Mouse (Mus musculus) CH12.LX (cell line): ENCODE measurements around the gene Fes. TPM values are rescaled to one million over a fixed set of nuclear protein-coding genes. Genes with fewer than 3 reads are reported as not detected.
A peak's percentile ranks its signal among the peaks of the same experiment; 100 is the strongest.

Experiments used
- DNase-seq: peaks from one replicate; pipeline ENCODE4 v3.0.0-alpha.2; 2013; ENCODE audit errors: extremely low read depth
- H3K27ac ChIP-seq: 2 replicates; pipeline ENCODE4 v1.5.1; 2012; ENCODE audit warnings: low read depth, mild to moderate bottlenecking, control low read depth, moderate library complexity; ENCODE audit not compliant: insufficient read depth
- H3K27me3 ChIP-seq: replicated peaks from 2 replicates; pipeline ENCODE3; 2012; ENCODE audit warnings: inconsistent platforms
- H3K36me3 ChIP-seq, 2 experiments: replicated peaks in 1 of 2; 2 replicates each; pipeline versions ENCODE3 to v1.6.1; 2012; ENCODE audit warnings: inconsistent platforms in 1 of 2, low read length in 1 of 2, mild to moderate bottlenecking in 1 of 2, mixed read lengths in 1 of 2, moderate library complexity in 1 of 2; ENCODE audit not compliant: control insufficient read depth in 1 of 2, insufficient read depth in 1 of 2
- H3K4me1 ChIP-seq, 2 experiments: 2 replicates each; pipeline ENCODE4 v1.6.1; 2012; ENCODE audit warnings: inconsistent platforms in 1 of 2, moderate library complexity in 1 of 2; ENCODE audit not compliant: insufficient read depth in 2 of 2, control insufficient read depth in 1 of 2
- H3K4me2 ChIP-seq: 2 replicates; pipeline ENCODE4 v1.6.1; 2012; ENCODE audit warnings: low read depth, mild to moderate bottlenecking, control low read depth; ENCODE audit not compliant: poor library complexity, insufficient read depth, severe bottlenecking
- H3K4me3 ChIP-seq, 3 experiments: fragments of 150-350 bp in 1 of 3; sonication (generic) in 1 of 3; replicated peaks in 1 of 3; 2 replicates each; pipeline versions ENCODE3 to v1.5.1; 2011 to 2012; ENCODE audit warnings: low read depth in 2 of 3, low read length in 2 of 3, mild to moderate bottlenecking in 2 of 3, moderate library complexity in 2 of 3, control low read depth in 1 of 3, improper control_type of control experiment in 1 of 3, inconsistent platforms in 1 of 3, mixed read lengths in 1 of 3; ENCODE audit not compliant: poor library complexity in 1 of 3
- H3K79me2 ChIP-seq: replicated peaks from 2 replicates; pipeline ENCODE4 v1.6.1; 2012; ENCODE audit warnings: mild to moderate bottlenecking, moderate library complexity; ENCODE audit not compliant: control insufficient read depth, poor library complexity, insufficient read depth, severe bottlenecking; ENCODE audit errors: extremely low read depth
- H3K9ac ChIP-seq: 2 replicates; pipeline ENCODE4 v1.6.1; 2012; ENCODE audit warnings: low read depth, mild to moderate bottlenecking, control low read depth, moderate library complexity; ENCODE audit not compliant: insufficient read depth
- H3K9me3 ChIP-seq: replicated peaks from 2 replicates; pipeline ENCODE3; 2012; ENCODE audit warnings: low read length, inconsistent platforms, mixed read lengths
- CTCF ChIP-seq, 2 experiments: IDR thresholded peaks in 1 of 2; conservative IDR thresholded peaks in 1 of 2; 2 replicates each; pipeline ENCODE4 v1.5.1; 2011 to 2012; ENCODE audit warnings: low read depth in 2 of 2, low read length in 2 of 2, improper control_type of control experiment in 1 of 2, inconsistent platforms in 1 of 2, mild to moderate bottlenecking in 1 of 2, moderate library complexity in 1 of 2
- ETS1 ChIP-seq: conservative IDR thresholded peaks from 2 replicates; pipeline ENCODE4 v1.6.1; 2012; ENCODE audit warnings: low read depth, mild to moderate bottlenecking, inconsistent platforms, low read length, improper control_type of control experiment, moderate library complexity
- MAZ ChIP-seq: IDR thresholded peaks from 2 replicates; pipeline ENCODE4 v1.6.1; 2012; ENCODE audit warnings: low read depth, mild to moderate bottlenecking, inconsistent platforms, low read length, improper control_type of control experiment, moderate library complexity
- NELFE ChIP-seq: IDR thresholded peaks from 2 replicates; pipeline ENCODE4 v1.6.1; 2011; ENCODE audit warnings: low read depth, low read length, improper control_type of control experiment
- USF1 ChIP-seq: IDR thresholded peaks from 2 replicates; pipeline ENCODE4 v1.6.1; 2014; ENCODE audit warnings: low read depth, mild to moderate bottlenecking, inconsistent platforms, low read length, improper control_type of control experiment
- ZMIZ1 ChIP-seq: IDR thresholded peaks from 2 replicates; pipeline ENCODE4 v1.6.1; 2012; ENCODE audit warnings: low read depth, mild to moderate bottlenecking, inconsistent platforms, low read length, improper control_type of control experiment
- dilution Hi-C: fragments of 300-500 bp; cut with MboI; formaldehyde crosslinking; loops from 2 replicates; pipeline ENCODE4 v1.14.3; 2020; ENCODE audit warnings: low sequenced_read_pairs; ENCODE audit not compliant: extremely low pct_unique_long_range_greater_than_20kb, extremely low pct_ligation_motif_present
- in situ Hi-C: fragments of 300-500 bp; cut with MboI; formaldehyde crosslinking; loops from 3 replicates; pipeline ENCODE4 v1.14.3; 2019; ENCODE audit warnings: low sequenced_read_pairs, low pct_ligation_motif_present, low pct_unique_long_range_greater_than_20kb, mixed read lengths
- polyA plus RNA-seq: library from polyadenylated mRNA; unstranded; fragments of >175 nt; gene quantifications from 2 replicates; pipeline ENCODE4 v1.2.1, GENCODE M21; 2012; ENCODE audit warnings: low read depth; ENCODE audit not compliant: insufficient read length
- total RNA-seq, 2 experiments: library from RNA; depleted of rRNA; stranded (reverse); fragments of 300-350 nt in 1 of 2; fragments of >200 nt in 1 of 2; gene quantifications; 2 replicates each; pipeline ENCODE4 v1.2.3; 2012 to 2014

Gene Fes
- total and polyA plus RNA-seq, 3 experiments: 4.3 to 11.7 (median 9.8) TPM

GRCm38 (mm10) chr7:80400099-80400498, 12.4 kb upstream of the Fes start:
- in situ Hi-C loops (no loop called here), dilution Hi-C loops (no loop called here)
- DNase-seq: no peak
- H3K9me3 ChIP-seq: no peaks in the 10 kb centered on the region
- H3K4me1 ChIP-seq: peaks cover 17 to 53% of the 10 kb centered on the region in 2 experiments
- H3K27me3 ChIP-seq: no peaks in the 10 kb centered on the region
- H3K4me3 ChIP-seq: peak overlapping the region in 1 of 3 experiments; percentile 13
- TF ChIP-seq ETS1 (no peak), USF1 (no peak)
- no peak overlapping the region for H3K27ac ChIP-seq
- peak overlapping the region; percentile 79; the same call in 1 of the 2 replicates for H3K4me2 ChIP-seq
- peaks cover 22 to 36% of the 10 kb centered on the region in 2 experiments for H3K36me3 ChIP-seq
- no peak overlapping the region for H3K9ac ChIP-seq
- peaks cover 24% of the 10 kb centered on the region for H3K79me2 ChIP-seq

DNA sequence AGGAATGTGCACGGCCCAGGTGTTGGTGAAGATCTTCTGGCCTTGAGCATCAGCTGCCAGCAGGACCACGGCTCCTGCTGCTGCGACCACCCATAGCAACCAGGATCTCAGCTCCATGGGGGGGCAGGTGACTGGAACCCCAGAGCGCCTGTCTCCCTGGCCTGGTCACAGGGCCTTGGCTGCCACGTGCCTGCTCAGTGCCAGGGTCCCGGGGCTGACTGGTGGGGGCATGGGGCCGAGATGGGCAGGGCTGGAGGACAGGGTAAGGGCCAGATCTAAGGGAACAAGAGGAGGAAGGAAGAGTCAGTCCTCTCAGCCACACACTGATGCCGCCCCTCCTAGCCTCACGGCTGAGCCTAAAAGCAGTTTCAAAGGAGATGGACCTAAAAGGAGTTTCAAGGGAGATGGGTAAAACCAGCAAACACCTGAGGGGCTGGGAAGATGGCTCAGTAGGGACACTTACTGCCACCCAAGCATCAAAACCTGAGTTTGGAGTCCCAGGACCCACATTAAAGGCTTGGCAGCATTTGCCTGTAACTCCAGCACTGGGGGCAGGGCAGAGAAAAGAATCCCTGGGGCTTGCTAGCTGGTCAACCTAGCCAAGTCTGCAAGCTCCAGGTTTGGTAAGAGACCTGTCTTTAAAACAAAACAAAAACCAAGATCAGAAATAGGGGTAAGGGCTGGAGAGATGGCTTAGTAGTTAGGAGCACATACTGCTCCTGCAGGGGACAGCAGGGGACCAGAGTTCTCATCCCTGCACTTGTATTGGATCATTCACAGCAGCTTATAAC, 11.1 kb upstream of the Fes start:
- Histone ChIP-seq H3K27me3 (no peaks in the 10 kb centered on the region), H3K9me3 (no peaks in the 10 kb centered on the region), H3K79me2 (peaks cover 24% of the 10 kb centered on the region)
- dilution Hi-C loops: loop anchor here (25.0 kb wide), 1 partner anchor 163 kb away; no protein-coding TSS in a partner anchor
- TF ChIP-seq ZMIZ1: no peak
- TF ChIP-seq CTCF (conservative IDR thresholded peaks at IDR 0.05 in 1 of 2, IDR thresholded peaks at IDR 0.05 in 1 of 2; ENCODE audit: low read depth in 2 of 2, low read length in 2 of 2): peak in 1 of 2 experiments; percentile 25; a peak in 2 of 4 replicates
- TF ChIP-seq, all 38 proteins: peak for 1
- Histone ChIP-seq H3K4me1 (peaks cover 12 to 41% of the 10 kb centered on the region in 2 experiments), H3K27ac (no peak overlapping the region), H3K9ac (no peak overlapping the region), H3K4me3 (no peak overlapping the region), H3K4me2 (no peak overlapping the region), H3K36me3 (peaks cover 25 to 44% of the 10 kb centered on the region in 2 experiments)
- no peak for DNase-seq
- in situ Hi-C loops: loop anchor here (25.0 kb wide), 1 partner anchor 438 kb away; the partner anchor contains the start of gene Iqgap1

- Histone ChIP-seq H3K36me3 (peaks cover 33 to 52% of the 10 kb centered on the region in 2 experiments), H3K9me3 (no peaks in the 10 kb centered on the region), H3K4me1 (peaks cover 12 to 33% of the 10 kb centered on the region in 2 experiments), H3K27me3 (no peaks in the 10 kb centered on the region), H3K27ac (no peak overlapping the region), H3K4me3 (no peak overlapping the region), H3K4me2 (no peak overlapping the region), H3K9ac (no peak overlapping the region), H3K79me2 (peaks cover 24% of the 10 kb centered on the region)
- dilution Hi-C loops: loop anchor here (25.0 kb wide), 1 partner anchor 164 kb away; no protein-coding TSS in a partner anchor
- in situ Hi-C loops: loop anchor here (25.0 kb wide), 1 partner anchor 439 kb away; the partner anchor contains the start of gene Iqgap1
- no peak for DNase-seq
- no peak for TF ChIP-seq NELFE
- no peak for TF ChIP-seq MAZ
- TF ChIP-seq, all 38 proteins: peak for 0
Observed at GRCm38 (mm10) chr7:80397986-80398385, 10.2 kb upstream of the Fes start.
